Mouse (Mus musculus) adrenal gland, postnatal 10 days (tissue): Measurements from ENCODE around the gene Mtmr6. TPM values are rescaled to one million over a fixed set of nuclear protein-coding genes. Genes with fewer than 3 reads are reported as not detected.
A peak's percentile ranks its signal among the peaks of the same experiment; 100 is the strongest.

Source experiments
- DNase-seq: peaks from one replicate; pipeline ENCODE4 v3.0.0; 2021; ENCODE audit warnings: mixed read lengths
- long read RNA-seq, 2 experiments: library from polyadenylated mRNA; stranded (forward); transcript quantifications; one replicate each; pipeline ENCODE4 v2.0.0; 2021
- total RNA-seq, 2 experiments: library from RNA; stranded (reverse); gene quantifications; 2 replicates each; pipeline ENCODE4 v1.2.3; 2021

Gene Mtmr6
- total RNA-seq = 10 to 100 TPM; 39.0 to 39.8 TPM
- long read RNA-seq, experiment 1, transcript Mtmr6-201 (14 exons, 3,813 nt) = major isoform, 63 of 74 reads
- long read RNA-seq, experiment 1, partial matches to known transcripts = 3 of 74 reads
- long read RNA-seq, experiment 1, other reads (novel, unspliced or antisense) = 7 of 74 reads
- long read RNA-seq, experiment 2, transcript Mtmr6-201 (14 exons, 3,813 nt) = major isoform, 32 of 40 reads
- long read RNA-seq, experiment 2, partial matches to known transcripts = 3 of 40 reads
- long read RNA-seq, experiment 2, other reads (novel, unspliced or antisense) = 3 of 40 reads

GRCm38 (mm10) chr14:60264990-60265876 is at the start of gene Mtmr6:
Mtmr6 (plus strand) TSS chr14:60265228.
- peak; percentile 95 for DNase-seq

GRCm38 (mm10) chr14:60216125-60216524 is 48.9 kb upstream of the Mtmr6 start:
- DNase-seq = no peak

- DNase-seq = no peak
These were observed 47.4 kb upstream of the Mtmr6 start for GRCm38 (mm10) chr14:60217616-60218015.

GRCm38 (mm10) chr14:60219886-60220285 is 45.1 kb upstream of the Mtmr6 start:
- no peak for DNase-seq

GRCm38 (mm10) chr14:60238551-60238950 is 26.5 kb upstream of the Mtmr6 start:
- DNase-seq = no peak

GRCm38 (mm10) chr14:60250366-60250765 is 14.7 kb upstream of the Mtmr6 start:
- no peak for DNase-seq

GRCm38 (mm10) chr14:60250879-60251278 is 14.1 kb upstream of the Mtmr6 start:
- DNase-seq = no peak

- peak; percentile 98 for DNase-seq
These were observed 13.6 kb upstream of the Mtmr6 start, which contains the start of the genes Nupl1 and Gm49336 for GRCm38 (mm10) chr14:60251281-60252003. Nupl1 (minus strand) TSS chr14:60251431. Gm49336 (minus strand) TSS chr14:60251507.

GRCm38 (mm10) chr14:60252004-60253000 is 12.7 kb upstream of the Mtmr6 start:
- peak; percentile 22 for DNase-seq

GRCm38 (mm10) chr14:60253466-60253865 is 11.6 kb upstream of the Mtmr6 start:
- no peak for DNase-seq

GRCm38 (mm10) chr14:60254774-60255173 is 10.3 kb upstream of the Mtmr6 start:
- DNase-seq = no peak

- DNase-seq = peak; percentile 10
These were observed 8.7 kb upstream of the Mtmr6 start for GRCm38 (mm10) chr14:60256356-60256755.

- DNase-seq = no peak
These were observed 7.9 kb upstream of the Mtmr6 start for GRCm38 (mm10) chr14:60257101-60257500.

GRCm38 (mm10) chr14:60257851-60258250 is 7.2 kb upstream of the Mtmr6 start:
- no peak for DNase-seq

GRCm38 (mm10) chr14:60262316-60262715 is 2.7 kb upstream of the Mtmr6 start:
- no peak for DNase-seq

GRCm38 (mm10) chr14:60269333-60269732 is 4.3 kb downstream of the Mtmr6 start:
- no peak for DNase-seq

GRCm38 (mm10) chr14:60273346-60273745 is 8.3 kb downstream of the Mtmr6 start:
- no peak for DNase-seq

- no peak for DNase-seq
These were observed 10.6 kb downstream of the Mtmr6 start for GRCm38 (mm10) chr14:60275301-60276276.

- no peak for DNase-seq
These were observed 21.3 kb downstream of the Mtmr6 start for GRCm38 (mm10) chr14:60286194-60286863.
